Mouse (Mus musculus): Measurements from ENCODE around the gene Id4. TPM values are rescaled to one million over a fixed set of nuclear protein-coding genes. Genes with fewer than 3 reads are reported as not detected.
A peak's percentile ranks its signal among the peaks of the same experiment; 100 is the strongest.

Gene Id4
- 10 to 100 TPM; 43.8 to 53.7 TPM for total RNA-seq (2021)

- DNase-seq (ENCODE audit: extremely low spot score in 1 of 2, low spot score in 1 of 2) = peak; percentile 74 to 79
These were observed at the start of gene Id4 for GRCm38 (mm10) chr13:48260690-48261278. TSS of gene Id4 (plus strand) at chr13:48261228.

- peak in 1 of 2 experiments; percentile 3 for DNase-seq (ENCODE audit: extremely low spot score in 1 of 2, low spot score in 1 of 2)
These were observed 33.9 kb upstream of the Id4 start for GRCm38 (mm10) chr13:48227136-48227535.

- DNase-seq (ENCODE audit: extremely low spot score in 1 of 2, low spot score in 1 of 2) = peak; percentile 83 to 85
These were observed 33.3 kb upstream of the Id4 start for GRCm38 (mm10) chr13:48227712-48228111.

- no peak for DNase-seq (ENCODE audit: extremely low spot score in 1 of 2, low spot score in 1 of 2)
These were observed 32.9 kb upstream of the Id4 start for GRCm38 (mm10) chr13:48228114-48228513.

GRCm38 (mm10) chr13:48230996-48231395, 30.0 kb upstream of the Id4 start:
- no peak for DNase-seq (ENCODE audit: extremely low spot score in 1 of 2, low spot score in 1 of 2)

- DNase-seq (ENCODE audit: extremely low spot score in 1 of 2, low spot score in 1 of 2) = no peak
These were observed 24.6 kb upstream of the Id4 start for GRCm38 (mm10) chr13:48236436-48236835.

GRCm38 (mm10) chr13:48236865-48237264, 24.2 kb upstream of the Id4 start:
- DNase-seq (ENCODE audit: extremely low spot score in 1 of 2, low spot score in 1 of 2) = no peak

GRCm38 (mm10) chr13:48237516-48237915, 23.5 kb upstream of the Id4 start:
- no peak for DNase-seq (ENCODE audit: extremely low spot score in 1 of 2, low spot score in 1 of 2)

- no peak for DNase-seq (ENCODE audit: extremely low spot score in 1 of 2, low spot score in 1 of 2)
These were observed 15.6 kb upstream of the Id4 start for GRCm38 (mm10) chr13:48245235-48246012.

- DNase-seq (ENCODE audit: extremely low spot score in 1 of 2, low spot score in 1 of 2) = no peak
These were observed 8.5 kb upstream of the Id4 start for GRCm38 (mm10) chr13:48252559-48252958.

- DNase-seq (ENCODE audit: extremely low spot score in 1 of 2, low spot score in 1 of 2) = no peak
These were observed 6.0 kb upstream of the Id4 start for GRCm38 (mm10) chr13:48255026-48255425.

- peak; percentile 31 to 36 for DNase-seq (ENCODE audit: extremely low spot score in 1 of 2, low spot score in 1 of 2)
These were observed 553 bp downstream of the Id4 start for GRCm38 (mm10) chr13:48261341-48262221.

- peak in 1 of 2 experiments; percentile 15 for DNase-seq (ENCODE audit: extremely low spot score in 1 of 2, low spot score in 1 of 2)
These were observed 1.5 kb downstream of the Id4 start for GRCm38 (mm10) chr13:48262451-48262969.

- no peak for DNase-seq (ENCODE audit: extremely low spot score in 1 of 2, low spot score in 1 of 2)
These were observed 4.0 kb downstream of the Id4 start for GRCm38 (mm10) chr13:48265029-48265428.

- peak; percentile 14 to 40 for DNase-seq (ENCODE audit: extremely low spot score in 1 of 2, low spot score in 1 of 2)
These were observed 12.5 kb downstream of the Id4 start for GRCm38 (mm10) chr13:48273451-48274069.

- DNase-seq (ENCODE audit: extremely low spot score in 1 of 2, low spot score in 1 of 2) = no peak
These were observed 13.1 kb downstream of the Id4 start for GRCm38 (mm10) chr13:48274107-48274506.

- no peak for DNase-seq (ENCODE audit: extremely low spot score in 1 of 2, low spot score in 1 of 2)
These were observed 16.0 kb downstream of the Id4 start for GRCm38 (mm10) chr13:48276981-48277380.

GRCm38 (mm10) chr13:48284426-48284825, 23.4 kb downstream of the Id4 start:
- no peak for DNase-seq (ENCODE audit: extremely low spot score in 1 of 2, low spot score in 1 of 2)

GRCm38 (mm10) chr13:48284918-48285693, 24.1 kb downstream of the Id4 start:
- no peak for DNase-seq (ENCODE audit: extremely low spot score in 1 of 2, low spot score in 1 of 2)

GRCm38 (mm10) chr13:48290427-48290826, 29.4 kb downstream of the Id4 start:
- DNase-seq (ENCODE audit: extremely low spot score in 1 of 2, low spot score in 1 of 2) = no peak
